Mouse (Mus musculus): ENCODE measurements around the gene Rtbdn. TPM values are rescaled to one million over a fixed set of nuclear protein-coding genes. Genes with fewer than 3 reads are reported as not detected.

Rtbdn gene
- polyA plus RNA-seq, 1 experiment = not detected

DNA sequence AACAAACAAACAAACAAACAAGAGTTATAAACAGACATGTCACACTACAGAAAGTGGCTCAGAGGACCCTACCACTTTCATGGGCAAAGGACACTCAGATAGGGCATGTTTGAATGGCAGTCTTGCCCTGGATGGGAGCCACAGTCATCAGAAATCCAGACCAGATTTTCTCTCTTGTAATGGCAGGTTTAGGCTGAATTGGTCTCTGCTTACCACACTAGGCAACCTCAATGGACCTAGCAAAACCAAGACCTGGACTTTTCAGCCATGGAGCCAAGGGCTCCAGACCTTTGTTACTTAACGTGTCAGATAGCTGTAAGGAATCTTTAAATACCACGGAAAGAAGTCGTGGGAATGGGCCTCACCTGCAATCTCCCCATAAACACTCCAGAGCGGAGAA, 3.1 kb upstream of the Rtbdn start:
- H3K36me3 ChIP-seq (ENCODE audit: control insufficient read depth, insufficient read depth, low read length) = no peaks in the 10 kb centered on the region
- no peak overlapping the region for H3K4me3 ChIP-seq (ENCODE audit: extremely low read depth, insufficient read depth, insufficient read length)
- TF ChIP-seq CTCF (IDR thresholded peaks at IDR 0.05; ENCODE audit: extremely low read depth, insufficient read depth, insufficient read length, insufficient replicate concordance) (no peak), POLR2A (IDR thresholded peaks at IDR 0.05; ENCODE audit: low read depth, low read length) (no peak)
- peaks cover 4% of the 10 kb centered on the region for H3K4me1 ChIP-seq (ENCODE audit: control insufficient read depth, insufficient read depth, insufficient read length)
- H3K27ac ChIP-seq (ENCODE audit: insufficient read depth, low read length) = no peak overlapping the region
- no peak for DNase-seq (ENCODE audit: low read depth in 1 of 2, low spot score in 2 of 2)
- WGBS = 41% methylated on average over 4 of the region's 4 CpGs
- H3K27me3 ChIP-seq (ENCODE audit: control insufficient read depth, insufficient read depth, low read length) = peaks cover 22% of the 10 kb centered on the region

GRCm38 (mm10) chr8:84944478-84945160, 2.2 kb upstream of the Rtbdn start:
- no peak overlapping the region for H3K4me3 ChIP-seq (ENCODE audit: extremely low read depth, insufficient read depth, insufficient read length)
- no peak for TF ChIP-seq POLR2A (IDR thresholded peaks at IDR 0.05; ENCODE audit: low read depth, low read length)
- TF ChIP-seq CTCF (IDR thresholded peaks at IDR 0.05; ENCODE audit: extremely low read depth, insufficient read depth, insufficient read length, insufficient replicate concordance) = no peak

DNA sequence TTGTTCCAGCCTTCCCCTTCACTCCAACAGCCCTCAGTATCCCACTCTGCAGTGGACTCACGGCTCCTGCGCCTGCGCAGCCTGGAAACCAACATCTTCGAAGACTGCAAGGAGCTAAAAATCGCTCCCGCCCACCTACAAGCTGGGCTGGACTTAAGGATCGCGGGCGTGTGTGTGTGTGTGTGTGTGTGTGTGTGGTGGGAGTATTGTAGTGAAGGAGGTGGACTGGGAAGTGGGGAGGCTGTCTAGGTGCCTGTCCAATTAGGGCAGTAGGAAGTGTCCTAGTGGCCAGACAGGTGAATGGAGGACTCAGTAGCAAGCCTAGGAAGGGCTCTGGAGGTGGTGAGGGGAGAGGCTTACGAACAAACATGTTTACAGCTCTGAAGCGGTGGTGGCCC, 1.6 kb upstream of the Rtbdn start:
- WGBS = 9% methylated on average over 11 of the region's 11 CpGs
- peaks cover 26% of the 10 kb centered on the region for H3K27me3 ChIP-seq (ENCODE audit: control insufficient read depth, insufficient read depth, low read length)
- no peak for DNase-seq (ENCODE audit: low read depth in 1 of 2, low spot score in 2 of 2)
- no peak for TF ChIP-seq CTCF (IDR thresholded peaks at IDR 0.05; ENCODE audit: extremely low read depth, insufficient read depth, insufficient read length, insufficient replicate concordance)
- TF ChIP-seq POLR2A (IDR thresholded peaks at IDR 0.05; ENCODE audit: low read depth, low read length) = no peak
- peaks cover 4% of the 10 kb centered on the region for H3K4me1 ChIP-seq (ENCODE audit: control insufficient read depth, insufficient read depth, insufficient read length)
- no peak overlapping the region for H3K4me3 ChIP-seq (ENCODE audit: extremely low read depth, insufficient read depth, insufficient read length)
- no peaks in the 10 kb centered on the region for H3K36me3 ChIP-seq (ENCODE audit: control insufficient read depth, insufficient read depth, low read length)
- H3K27ac ChIP-seq (ENCODE audit: insufficient read depth, low read length) = no peak overlapping the region

More at GRCm38 (mm10) chr8:84944478-84945160, 2.2 kb upstream of the Rtbdn start:
- peaks cover 4% of the 10 kb centered on the region for H3K4me1 ChIP-seq (ENCODE audit: control insufficient read depth, insufficient read depth, insufficient read length)
- H3K36me3 ChIP-seq (ENCODE audit: control insufficient read depth, insufficient read depth, low read length) = no peaks in the 10 kb centered on the region
- DNase-seq (ENCODE audit: low read depth in 1 of 2, low spot score in 2 of 2) = no peak
- H3K27me3 ChIP-seq (ENCODE audit: control insufficient read depth, insufficient read depth, low read length) = peaks cover 22% of the 10 kb centered on the region
- WGBS = 8% methylated on average over 26 of the region's 26 CpGs
- H3K27ac ChIP-seq (ENCODE audit: insufficient read depth, low read length) = no peak overlapping the region

GRCm38 (mm10) chr8:84945633-84946527, 911 bp upstream of the Rtbdn start:
- no peak for DNase-seq (ENCODE audit: low read depth in 1 of 2, low spot score in 2 of 2)
- TF ChIP-seq POLR2A (IDR thresholded peaks at IDR 0.05; ENCODE audit: low read depth, low read length) = no peak
- Histone ChIP-seq H3K27ac (ENCODE audit: insufficient read depth, low read length) (no peak overlapping the region), H3K4me1 (ENCODE audit: control insufficient read depth, insufficient read depth, insufficient read length) (peaks cover 4% of the 10 kb centered on the region), H3K27me3 (ENCODE audit: control insufficient read depth, insufficient read depth, low read length) (peaks cover 26% of the 10 kb centered on the region), H3K4me3 (ENCODE audit: extremely low read depth, insufficient read depth, insufficient read length) (no peak overlapping the region), H3K36me3 (ENCODE audit: control insufficient read depth, insufficient read depth, low read length) (no peaks in the 10 kb centered on the region)
- 2% methylated on average over 53 of the region's 67 CpGs for WGBS

- TF ChIP-seq POLR2A (IDR thresholded peaks at IDR 0.05; ENCODE audit: low read depth, low read length) = no peak
- no peak for TF ChIP-seq CTCF (IDR thresholded peaks at IDR 0.05; ENCODE audit: extremely low read depth, insufficient read depth, insufficient read length, insufficient replicate concordance)
- no peak overlapping the region for H3K27ac ChIP-seq (ENCODE audit: insufficient read depth, low read length)
- WGBS = 11% methylated on average over 9 of the region's 9 CpGs
- no peak overlapping the region for H3K4me3 ChIP-seq (ENCODE audit: extremely low read depth, insufficient read depth, insufficient read length)
- peaks cover 26% of the 10 kb centered on the region for H3K27me3 ChIP-seq (ENCODE audit: control insufficient read depth, insufficient read depth, low read length)
- peaks cover 4% of the 10 kb centered on the region for H3K4me1 ChIP-seq (ENCODE audit: control insufficient read depth, insufficient read depth, insufficient read length)
- no peaks in the 10 kb centered on the region for H3K36me3 ChIP-seq (ENCODE audit: control insufficient read depth, insufficient read depth, low read length)
- no peak for DNase-seq (ENCODE audit: low read depth in 1 of 2, low spot score in 2 of 2)
Measured at GRCm38 (mm10) chr8:84947241-84947545, 402 bp downstream of the Rtbdn start.

DNA sequence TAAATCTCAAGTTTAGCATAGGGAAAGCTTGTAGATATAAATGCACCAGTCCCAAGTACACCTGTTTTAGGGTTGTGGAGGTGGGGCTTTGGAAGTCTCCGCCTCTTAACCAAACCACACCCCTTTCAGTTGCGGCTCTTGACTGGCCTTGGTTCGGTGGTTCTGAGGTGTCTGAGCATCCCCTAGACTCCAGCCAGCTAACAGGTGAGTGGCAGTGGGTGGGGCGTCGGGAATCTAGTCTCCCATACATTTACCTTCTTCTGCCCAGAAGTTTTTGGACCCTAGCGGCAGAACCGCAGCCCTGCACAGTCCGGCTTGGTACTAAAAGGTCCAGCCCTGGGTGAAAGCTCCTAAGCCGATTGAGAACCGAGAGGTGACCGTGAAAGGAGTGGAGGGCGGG, 3.0 kb downstream of the Rtbdn start:
- no peak overlapping the region for H3K27ac ChIP-seq (ENCODE audit: insufficient read depth, low read length)
- DNase-seq (ENCODE audit: low read depth in 1 of 2, low spot score in 2 of 2) = no peak
- WGBS = 26% methylated on average over 12 of the region's 12 CpGs
- TF ChIP-seq CTCF (IDR thresholded peaks at IDR 0.05; ENCODE audit: extremely low read depth, insufficient read depth, insufficient read length, insufficient replicate concordance) (no peak), POLR2A (IDR thresholded peaks at IDR 0.05; ENCODE audit: low read depth, low read length) (no peak)
- peaks cover 30% of the 10 kb centered on the region for H3K27me3 ChIP-seq (ENCODE audit: control insufficient read depth, insufficient read depth, low read length)
- no peak overlapping the region for H3K4me3 ChIP-seq (ENCODE audit: extremely low read depth, insufficient read depth, insufficient read length)
- peaks cover 8% of the 10 kb centered on the region for H3K4me1 ChIP-seq (ENCODE audit: control insufficient read depth, insufficient read depth, insufficient read length)
- H3K36me3 ChIP-seq (ENCODE audit: control insufficient read depth, insufficient read depth, low read length) = no peaks in the 10 kb centered on the region

Measured in spleen, adult 2 months (tissue).